Mouse (Mus musculus): ENCODE data around the gene Tead1.
"Not testable (repeated sequence)": the region's sequence is repeated elsewhere in the genome, so short reads cannot be mapped to it uniquely, and the experiment has no call there.

The Tead1 gene

GRCm38 (mm10) chr7:112917613-112918278 lies 238.6 kb downstream of the Tead1 start:
- DNase-seq (ENCODE audit: low read depth, low spot score) = no peak

- DNase-seq (ENCODE audit: low read depth, low spot score) = no peak
Measured at GRCm38 (mm10) chr7:112918279-112918991, 239.3 kb downstream of the Tead1 start.

- DNase-seq (ENCODE audit: low read depth, low spot score) = peak; percentile 24
Measured at GRCm38 (mm10) chr7:112919845-112920244, 240.7 kb downstream of the Tead1 start.

GRCm38 (mm10) chr7:112922801-112923200 lies 243.7 kb downstream of the Tead1 start:
- DNase-seq (ENCODE audit: low read depth, low spot score) = no peak

GRCm38 (mm10) chr7:112923712-112924111 lies 244.6 kb downstream of the Tead1 start:
- no peak for DNase-seq (ENCODE audit: low read depth, low spot score)

- no peak for DNase-seq (ENCODE audit: low read depth, low spot score)
Measured at GRCm38 (mm10) chr7:112930669-112931068, 251.6 kb downstream of the Tead1 start.

- not testable (repeated sequence) for DNase-seq (ENCODE audit: low read depth, low spot score)
Measured at GRCm38 (mm10) chr7:112935876-112936275, 256.8 kb downstream of the Tead1 start.

- no peak for DNase-seq (ENCODE audit: low read depth, low spot score)
Measured at GRCm38 (mm10) chr7:112937089-112937488, 258.0 kb downstream of the Tead1 start.

- no peak for DNase-seq (ENCODE audit: low read depth, low spot score)
Measured at GRCm38 (mm10) chr7:112938959-112939358, 259.8 kb downstream of the Tead1 start.

GRCm38 (mm10) chr7:112942567-112942966 lies 263.4 kb downstream of the Tead1 start:
- no peak for DNase-seq (ENCODE audit: low read depth, low spot score)

- DNase-seq (ENCODE audit: low read depth, low spot score) = no peak
Measured at GRCm38 (mm10) chr7:112943056-112943455, 263.9 kb downstream of the Tead1 start.

- no peak for DNase-seq (ENCODE audit: low read depth, low spot score)
Measured at GRCm38 (mm10) chr7:112946706-112947105, 267.6 kb downstream of the Tead1 start.

- peak; percentile 63 for DNase-seq (ENCODE audit: low read depth, low spot score)
Measured at GRCm38 (mm10) chr7:112953777-112954291, 274.7 kb downstream of the Tead1 start, which contains the start of gene Rassf10. Gene Rassf10 (plus strand): TSS chr7:112953962.

GRCm38 (mm10) chr7:112954351-112955102 lies 275.4 kb downstream of the Tead1 start:
- no peak for DNase-seq (ENCODE audit: low read depth, low spot score)

GRCm38 (mm10) chr7:112955103-112955827 lies 276.1 kb downstream of the Tead1 start:
- no peak for DNase-seq (ENCODE audit: low read depth, low spot score)

GRCm38 (mm10) chr7:112955955-112956354 lies 276.8 kb downstream of the Tead1 start:
- DNase-seq (ENCODE audit: low read depth, low spot score) = no peak

All from WW6 (cell line).